Mouse (Mus musculus): Measurements from ENCODE around the gene Tdpoz1.
"Not testable (repeated sequence)": the region's sequence is repeated elsewhere in the genome, so short reads cannot be mapped to it uniquely, and the experiment has no call there.

The Tdpoz1 gene

DNA sequence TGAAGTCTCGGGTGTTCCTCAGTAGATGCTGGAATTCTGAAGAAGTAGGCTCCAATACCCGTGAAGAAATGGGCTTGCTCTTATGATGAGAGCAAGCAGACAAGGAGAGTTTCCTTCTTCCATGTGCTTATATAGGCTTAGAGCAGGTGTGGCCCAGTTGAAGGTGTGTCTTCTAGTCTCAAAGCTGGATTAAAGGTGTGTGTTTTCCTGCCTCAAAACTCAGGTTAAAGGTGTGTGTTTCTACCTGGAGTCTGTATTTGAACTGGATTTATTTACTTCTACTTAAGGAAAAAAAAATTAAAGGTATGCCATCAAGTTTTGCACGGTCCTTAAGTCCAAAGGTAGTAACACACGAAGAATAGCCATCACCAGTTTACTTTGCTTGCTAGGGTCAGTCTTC, at the start of gene Tdpoz1:
Gene Tdpoz1, minus strand, starts transcription at position 101 of the 400 bp plus-strand sequence.
- DNase-seq (ENCODE audit: low read depth, low spot score) = not testable (repeated sequence)

DNA sequence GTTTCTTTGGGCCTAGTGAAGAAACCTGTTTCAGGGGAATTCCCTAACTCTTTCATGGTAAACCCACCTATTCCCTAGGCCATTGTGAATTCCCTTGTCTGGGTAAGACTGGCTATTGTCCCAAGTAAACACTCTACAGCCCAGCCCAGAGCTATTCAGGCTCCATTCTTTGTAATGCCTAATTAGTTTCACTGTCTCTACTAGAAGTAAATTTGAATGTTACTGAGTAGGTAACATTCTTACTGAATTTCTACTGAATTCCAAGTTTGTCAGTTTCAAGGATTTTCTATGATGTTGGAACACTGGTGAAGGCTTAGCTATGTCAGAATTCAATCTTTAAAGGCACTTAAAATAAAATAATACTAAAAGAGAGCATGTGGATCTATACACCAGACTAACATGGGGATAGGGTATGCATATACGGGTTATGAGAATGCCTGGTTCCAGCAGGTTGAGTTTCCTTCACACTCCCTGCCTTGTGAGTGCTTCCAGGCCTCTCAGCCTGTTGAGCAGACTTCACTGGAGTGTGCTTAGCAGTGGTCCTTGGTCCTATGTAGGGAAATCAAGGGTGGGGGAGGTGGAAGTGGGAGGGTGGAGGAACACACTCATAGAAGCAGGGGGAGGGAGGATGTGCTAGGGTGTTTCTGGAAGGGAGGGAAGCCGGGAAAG, 33.0 kb upstream of the Tdpoz1 start:
- DNase-seq (ENCODE audit: low read depth, low spot score) = not testable (repeated sequence)

DNA sequence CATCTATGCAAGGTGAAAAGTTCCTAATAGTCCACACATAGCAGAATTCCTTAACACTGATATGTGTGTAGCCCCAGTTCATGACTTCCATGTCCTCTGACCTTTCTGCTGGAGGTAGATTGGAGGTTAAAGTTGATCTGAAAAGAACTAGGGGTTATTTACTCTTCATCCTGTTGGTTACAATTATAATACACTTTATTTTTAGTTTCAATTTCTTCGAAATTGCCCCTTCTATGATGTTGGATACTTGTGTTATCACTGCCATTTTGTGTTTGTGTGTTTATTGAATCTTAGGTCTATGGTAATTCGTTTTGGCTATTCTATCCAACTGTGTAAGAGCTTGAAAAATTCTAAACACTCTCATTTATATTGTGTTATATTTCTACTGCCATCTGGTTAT, 16.9 kb upstream of the Tdpoz1 start, which contains the start of gene Gm37596:
Gene Gm37596, minus strand, starts transcription at position 101 of the 400 bp plus-strand sequence.
- not testable (repeated sequence) for DNase-seq (ENCODE audit: low read depth, low spot score)

DNA sequence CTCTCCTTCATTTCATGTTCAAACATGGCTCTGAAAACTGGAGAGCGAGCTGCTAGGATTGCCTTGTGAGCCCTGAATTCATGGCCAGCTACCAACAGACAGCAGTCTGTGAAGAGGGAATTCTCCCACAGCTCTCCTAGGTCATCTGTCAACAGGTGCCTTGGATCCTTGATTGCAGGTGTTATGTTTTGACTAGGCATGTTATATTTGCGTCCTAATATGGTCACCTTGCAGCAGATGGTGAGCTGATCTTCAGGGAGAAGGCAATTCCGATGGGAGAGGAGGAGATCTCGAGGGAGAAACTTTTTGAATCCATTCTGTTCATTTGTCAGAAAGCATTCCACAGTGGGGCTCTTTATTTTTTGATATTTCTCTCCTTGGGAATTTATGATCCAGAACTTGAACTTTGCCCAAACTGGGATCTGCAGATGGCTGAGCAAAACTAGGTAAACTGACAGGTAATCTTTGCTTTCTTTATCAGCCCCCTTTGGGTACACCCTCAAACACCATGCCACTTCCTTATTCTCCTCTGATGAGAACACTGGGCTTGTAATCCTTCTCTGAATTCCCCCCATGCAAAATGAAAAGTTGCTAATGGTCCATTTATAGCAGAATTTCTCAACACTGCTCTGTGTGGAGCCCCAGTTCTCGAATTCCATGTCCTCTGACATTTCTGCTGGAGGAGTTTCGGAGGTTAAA, 5.2 kb downstream of the Tdpoz1 start:
- DNase-seq (ENCODE audit: low read depth, low spot score) = not testable (repeated sequence)

DNA sequence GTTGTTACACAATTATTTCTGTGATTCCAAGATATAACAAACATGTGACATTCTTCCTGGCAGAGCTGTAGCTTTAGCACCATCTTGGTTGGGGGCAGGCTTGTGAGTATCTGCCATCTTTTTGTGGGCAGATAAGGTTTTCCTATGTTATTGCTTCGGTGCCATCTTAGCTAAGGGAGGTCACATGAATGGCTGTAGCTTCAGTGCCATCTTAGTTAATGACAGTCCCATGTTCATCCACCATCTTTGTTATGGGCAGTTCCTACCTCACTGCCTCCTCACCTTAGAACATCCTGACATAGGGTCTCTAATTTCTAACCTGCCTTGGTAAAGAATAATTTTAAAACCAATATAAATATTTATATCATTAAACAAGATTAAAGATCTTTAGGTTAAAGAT, 21.9 kb downstream of the Tdpoz1 start:
- DNase-seq (ENCODE audit: low read depth, low spot score) = no peak

DNA sequence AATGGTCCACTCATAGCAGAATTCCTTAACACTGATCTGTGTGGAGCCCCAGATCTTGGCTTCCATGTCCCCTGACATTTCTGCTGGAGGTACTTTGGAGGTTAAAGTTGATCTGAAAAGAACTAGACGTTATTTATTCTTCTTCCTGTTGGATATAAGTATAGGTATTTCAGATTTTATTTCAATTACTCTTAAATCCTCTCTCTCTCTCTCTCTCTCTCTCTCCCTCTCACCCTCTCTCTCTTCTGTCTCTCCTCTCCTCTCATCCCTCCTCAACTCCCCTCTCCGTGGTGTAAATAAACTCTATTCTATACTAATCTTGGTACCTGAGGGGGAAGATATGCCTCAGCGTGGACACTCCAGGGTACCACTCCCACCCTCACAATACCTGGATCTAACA, 23.5 kb downstream of the Tdpoz1 start, which contains the start of gene Tdpoz2:
Gene Tdpoz2, minus strand, starts transcription at position 101 of the 400 bp plus-strand sequence.
- DNase-seq (ENCODE audit: low read depth, low spot score) = no peak

DNA sequence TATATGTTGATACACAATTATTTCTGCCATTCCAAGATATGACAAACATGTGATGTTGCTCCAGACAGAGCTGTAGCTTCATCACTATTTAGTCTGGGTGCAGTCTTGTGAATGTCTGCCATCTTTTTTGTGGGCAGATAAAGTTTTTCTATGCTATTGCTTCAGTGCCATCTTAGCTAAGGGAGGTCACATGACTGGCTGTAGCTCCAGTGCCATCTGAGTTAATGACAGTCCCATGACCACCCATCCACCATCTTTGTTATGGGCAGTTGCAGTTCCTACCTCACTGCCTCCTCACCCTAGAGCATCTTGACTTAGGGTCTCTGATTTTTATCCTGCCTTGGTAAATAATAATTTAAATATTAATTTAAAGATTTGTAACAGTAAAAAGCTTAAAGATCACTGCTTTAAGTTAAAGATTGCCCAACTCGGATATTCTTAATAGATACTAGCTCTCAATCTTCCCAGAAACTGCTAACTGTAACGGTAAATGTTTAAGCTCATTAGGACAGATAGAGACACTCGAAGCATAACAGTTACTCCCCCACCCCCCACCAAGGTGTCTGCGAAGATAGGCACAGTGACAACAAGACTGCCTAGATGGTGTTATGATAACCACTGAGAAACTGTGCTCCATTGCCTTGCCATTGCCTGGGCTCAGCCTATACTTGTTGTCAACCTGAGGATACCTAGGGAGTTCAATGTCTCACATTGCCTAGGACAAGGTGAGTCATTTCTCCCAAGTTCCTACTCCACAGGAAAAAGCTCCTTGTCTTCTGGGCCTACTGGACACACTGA, 45.0 kb downstream of the Tdpoz1 start:
- DNase-seq (ENCODE audit: low read depth, low spot score) = not testable (repeated sequence)

All from retina, adult 2 months (tissue).